Mouse (Mus musculus): ENCODE data around the gene Zfp112. TPM values are rescaled to one million over a fixed set of nuclear protein-coding genes. Genes with fewer than 3 reads are reported as not detected.
"Not testable (repeated sequence)": the region's sequence is repeated elsewhere in the genome, so short reads cannot be mapped to it uniquely, and the experiment has no call there.

Zfp112 gene
- total RNA-seq (2021) = 2.6 and 3.3 TPM in 2 replicates
- long read RNA-seq, experiment 1 = 0 reads
- long read RNA-seq, experiment 2, partial matches to known transcripts = 0 of 1 reads
- long read RNA-seq, experiment 2, other reads (novel, unspliced or antisense) = 0 of 1 reads

- peak; percentile 87 for DNase-seq
Measured at GRCm38 (mm10) chr7:24112156-24112856, at the start of gene Zfp112. TSS of gene Zfp112 (plus strand) at chr7:24112314.

GRCm38 (mm10) chr7:24074424-24074823, 37.7 kb upstream of the Zfp112 start:
- DNase-seq = not testable (repeated sequence)

GRCm38 (mm10) chr7:24081634-24082431, 30.3 kb upstream of the Zfp112 start, which contains the start of gene Zfp180:
TSS of gene Zfp180 (plus strand) at chr7:24081924.
- peak; percentile 97 for DNase-seq

GRCm38 (mm10) chr7:24082457-24083235, 29.5 kb upstream of the Zfp112 start:
- peak; percentile 5 for DNase-seq

- DNase-seq = no peak
Measured at GRCm38 (mm10) chr7:24086871-24087270, 25.2 kb upstream of the Zfp112 start.

GRCm38 (mm10) chr7:24087485-24088125, 24.5 kb upstream of the Zfp112 start:
- no peak for DNase-seq

- DNase-seq = no peak
Measured at GRCm38 (mm10) chr7:24104403-24104802, 7.7 kb upstream of the Zfp112 start.

GRCm38 (mm10) chr7:24105144-24105703, 6.9 kb upstream of the Zfp112 start:
- no peak for DNase-seq

- DNase-seq = no peak
Measured at GRCm38 (mm10) chr7:24110839-24111238, 1.3 kb upstream of the Zfp112 start.

GRCm38 (mm10) chr7:24111772-24112155, 350 bp upstream of the Zfp112 start:
- no peak for DNase-seq

- DNase-seq = peak; percentile 72
Measured at GRCm38 (mm10) chr7:24113001-24113400, 887 bp downstream of the Zfp112 start.

GRCm38 (mm10) chr7:24116655-24117054, 4.5 kb downstream of the Zfp112 start:
- DNase-seq = no peak

GRCm38 (mm10) chr7:24133425-24133995, 21.4 kb downstream of the Zfp112 start:
- no peak for DNase-seq

- DNase-seq = peak; percentile 91
Measured at GRCm38 (mm10) chr7:24133996-24134828, 22.1 kb downstream of the Zfp112 start, which contains the start of gene Zfp235. TSS of gene Zfp235 (plus strand) at chr7:24134169.

GRCm38 (mm10) chr7:24142566-24142965, 30.5 kb downstream of the Zfp112 start:
- no peak for DNase-seq

GRCm38 (mm10) chr7:24153272-24153671, 41.2 kb downstream of the Zfp112 start:
- peak; percentile 28 for DNase-seq

- no peak for DNase-seq
Measured at GRCm38 (mm10) chr7:24172191-24172590, 60.1 kb downstream of the Zfp112 start.

- DNase-seq = peak; percentile 80
Measured at GRCm38 (mm10) chr7:24174618-24175336, 62.7 kb downstream of the Zfp112 start, which contains the start of gene Zfp114. TSS of gene Zfp114 (plus strand) at chr7:24175060.

GRCm38 (mm10) chr7:24175337-24175711, 63.2 kb downstream of the Zfp112 start:
- DNase-seq = no peak
